Mouse (Mus musculus) naive thymus-derived CD4-positive, alpha-beta T cell, adult 2 months (primary cell): ENCODE measurements around the gene Plin3.

ENCODE experiments used
- DNase-seq: peaks from one replicate; pipeline ENCODE4 v3.0.0-alpha.2; 2011; ENCODE audit warnings: low read depth

The Plin3 gene

GRCm38 (mm10) chr17:56292531-56293222 is at the start of gene Plin3:
Plin3 (minus strand) TSS chr17:56292873.
- DNase-seq: no peak

- DNase-seq: no peak
Observed at GRCm38 (mm10) chr17:56340717-56341116, 48.0 kb upstream of the Plin3 start.

GRCm38 (mm10) chr17:56338909-56339308 is 46.2 kb upstream of the Plin3 start:
- DNase-seq: peak; percentile 52

GRCm38 (mm10) chr17:56337791-56338190 is 45.1 kb upstream of the Plin3 start:
- no peak for DNase-seq

- peak; percentile 70 for DNase-seq
Observed at GRCm38 (mm10) chr17:56337190-56337589, 44.5 kb upstream of the Plin3 start.

GRCm38 (mm10) chr17:56332987-56333386 is 40.3 kb upstream of the Plin3 start:
- no peak for DNase-seq

- no peak for DNase-seq
Observed at GRCm38 (mm10) chr17:56331256-56331655, 38.6 kb upstream of the Plin3 start.

- DNase-seq: peak; percentile 59
Observed at GRCm38 (mm10) chr17:56330345-56330744, 37.7 kb upstream of the Plin3 start.

GRCm38 (mm10) chr17:56329267-56329666 is 36.6 kb upstream of the Plin3 start:
- no peak for DNase-seq

- DNase-seq: no peak
Observed at GRCm38 (mm10) chr17:56326153-56327147, 33.8 kb upstream of the Plin3 start.

GRCm38 (mm10) chr17:56325450-56326152 is 32.9 kb upstream of the Plin3 start, which contains the start of gene Kdm4b:
Kdm4b (plus strand) TSS chr17:56326062.
- peak; percentile 99 for DNase-seq

- DNase-seq: peak; percentile 28
Observed at GRCm38 (mm10) chr17:56324419-56324818, 31.7 kb upstream of the Plin3 start.

GRCm38 (mm10) chr17:56309191-56309945 is 16.7 kb upstream of the Plin3 start:
- no peak for DNase-seq

- DNase-seq: no peak
Observed at GRCm38 (mm10) chr17:56308088-56308487, 15.4 kb upstream of the Plin3 start.

- DNase-seq: no peak
Observed at GRCm38 (mm10) chr17:56305826-56306225, 13.2 kb upstream of the Plin3 start.

GRCm38 (mm10) chr17:56305156-56305555 is 12.5 kb upstream of the Plin3 start:
- DNase-seq: no peak

GRCm38 (mm10) chr17:56304718-56305117 is 12.0 kb upstream of the Plin3 start:
- DNase-seq: no peak

GRCm38 (mm10) chr17:56303847-56304586 is 11.3 kb upstream of the Plin3 start:
- peak; percentile 98 for DNase-seq

- DNase-seq: peak; percentile 62
Observed at GRCm38 (mm10) chr17:56303160-56303846, 10.6 kb upstream of the Plin3 start, which contains the start of gene Uhrf1. Uhrf1 (plus strand) TSS chr17:56303321.
